Mouse (Mus musculus) olfactory bulb, adult 2 months (tissue): ENCODE results near the gene Nme3. TPM values are rescaled to one million over a fixed set of nuclear protein-coding genes. Genes with fewer than 3 reads are reported as not detected.

Experiments used
- H3K27ac ChIP-seq: fragments of 200-500 bp; 2 replicates; pipeline ENCODE4 v1.5.1; 2012; ENCODE audit warnings: low read depth, low read length; ENCODE audit not compliant: insufficient read depth
- H3K4me1 ChIP-seq: fragments of 200-500 bp; 2 replicates; pipeline ENCODE4 v1.6.1; 2012; ENCODE audit warnings: low read length; ENCODE audit not compliant: control insufficient read depth, insufficient read depth
- H3K4me3 ChIP-seq: fragments of 200-500 bp; 2 replicates; pipeline ENCODE4 v1.5.1; 2012; ENCODE audit warnings: mild to moderate bottlenecking, low read depth, low read length, moderate library complexity; ENCODE audit not compliant: insufficient read depth
- CTCF ChIP-seq: fragments of 200-500 bp; IDR thresholded peaks from 2 replicates; pipeline ENCODE4 v1.5.1; 2012; ENCODE audit warnings: low read depth, mild to moderate bottlenecking, low read length, moderate library complexity; ENCODE audit not compliant: insufficient read depth
- POLR2A ChIP-seq: fragments of 200-500 bp; IDR thresholded peaks from 2 replicates; pipeline ENCODE4 v1.6.1; 2012; ENCODE audit warnings: mild to moderate bottlenecking, low read depth, low read length, moderate library complexity; ENCODE audit not compliant: insufficient read depth
- WGBS: fragments of 180-500 bp; shearing (Covaris S2); methylation state at CpG from one replicate; pipeline ENCODE4 v1.1.7; 2018; 5-methylcytosine and 5-hydroxymethylcytosine counted together
- polyA plus RNA-seq: library from polyadenylated mRNA; stranded (reverse); fragments of >200 nt; gene quantifications from 2 replicates; pipeline ENCODE4 v1.2.4, GENCODE M21; 2012; ENCODE audit warnings: low replicate concordance; ENCODE audit not compliant: missing spikeins, insufficient read depth, insufficient read length

The Nme3 gene
- polyA plus RNA-seq, 1 experiment = not detected

GRCm38 (mm10) chr17:24887291-24888080 lies 8.8 kb upstream of the Nme3 start:
- H3K27ac ChIP-seq = 0 out of 2 replicates have a peak overlapping the region, but pooled peaks have one; percentile 41
- H3K4me1 ChIP-seq = peaks cover 21% of the 10 kb centered on the region
- WGBS = 58% methylated on average over 18 of the region's 18 CpGs
- TF ChIP-seq POLR2A = no peak
- no peak for TF ChIP-seq CTCF
- H3K4me3 ChIP-seq = peak overlapping the region; percentile 92

DNA sequence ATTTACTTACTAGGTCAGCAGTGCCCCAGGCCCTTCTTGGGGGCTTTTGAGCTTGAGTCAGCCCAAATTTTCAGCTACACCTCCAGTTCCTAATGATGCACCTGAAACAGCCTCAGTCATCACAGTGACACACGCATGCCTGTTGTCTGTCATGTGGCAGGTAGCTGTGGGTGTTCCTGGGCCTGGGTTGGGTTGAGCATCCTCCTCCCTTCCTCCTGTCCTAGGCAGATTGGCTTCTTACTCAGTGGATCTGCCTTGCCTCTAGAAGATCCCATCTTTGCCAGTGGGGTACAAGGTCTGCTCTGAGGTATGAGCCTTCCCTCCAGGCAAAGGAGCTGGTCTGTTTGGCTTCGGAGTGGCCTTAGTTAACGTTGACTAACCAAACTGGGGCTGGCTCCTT lies 7.4 kb upstream of the Nme3 start:
- 84% methylated on average over 3 of the region's 3 CpGs for WGBS
- peaks cover 31% of the 10 kb centered on the region for H3K4me1 ChIP-seq
- TF ChIP-seq CTCF (no peak), POLR2A (no peak)
- no peak overlapping the region for H3K27ac ChIP-seq
- H3K4me3 ChIP-seq = no peak overlapping the region

- WGBS = 84% methylated on average over 19 of the region's 19 CpGs
- Histone ChIP-seq H3K4me1 (peaks cover 30% of the 10 kb centered on the region), H3K27ac (no peak overlapping the region), H3K4me3 (no peak overlapping the region)
- no peak for TF ChIP-seq CTCF
Measured at GRCm38 (mm10) chr17:24890151-24891092, 5.9 kb upstream of the Nme3 start.

GRCm38 (mm10) chr17:24891321-24891720 lies 5.0 kb upstream of the Nme3 start:
- no peak overlapping the region for H3K27ac ChIP-seq
- H3K4me1 ChIP-seq = peaks cover 34% of the 10 kb centered on the region
- no peak overlapping the region for H3K4me3 ChIP-seq
- WGBS = 81% methylated on average over 13 of the region's 13 CpGs
- TF ChIP-seq POLR2A (no peak), CTCF (no peak)

- H3K4me1 ChIP-seq = peaks cover 37% of the 10 kb centered on the region
- TF ChIP-seq POLR2A (no peak), CTCF (no peak)
Measured at GRCm38 (mm10) chr17:24892785-24893184, 3.5 kb upstream of the Nme3 start.

GRCm38 (mm10) chr17:24893276-24893675 lies 3.0 kb upstream of the Nme3 start:
- 91% methylated on average over 2 of the region's 2 CpGs for WGBS
- Histone ChIP-seq H3K27ac (no peak overlapping the region), H3K4me1 (peaks cover 41% of the 10 kb centered on the region), H3K4me3 (no peak overlapping the region)
- no peak for TF ChIP-seq POLR2A
- TF ChIP-seq CTCF = no peak

More at GRCm38 (mm10) chr17:24892785-24893184, 3.5 kb upstream of the Nme3 start:
- WGBS = 63% methylated on average over 12 of the region's 12 CpGs
- no peak overlapping the region for H3K4me3 ChIP-seq
- H3K27ac ChIP-seq = no peak overlapping the region

- Histone ChIP-seq H3K27ac (peak overlapping the region; percentile 38; the same call in 1 of the 2 replicates), H3K4me1 (peaks cover 46% of the 10 kb centered on the region), H3K4me3 (peak overlapping the region; percentile 66)
- 0 out of 2 replicates have a peak, but pooled peaks have one; percentile 5 for TF ChIP-seq CTCF
- no peak; the same call in 1 of the 2 replicates for TF ChIP-seq POLR2A
- 9% methylated on average over 31 of the region's 31 CpGs for WGBS
Measured at GRCm38 (mm10) chr17:24894061-24894994, 2.0 kb upstream of the Nme3 start.

GRCm38 (mm10) chr17:24894995-24895547 lies 1.2 kb upstream of the Nme3 start, which contains the start of the genes Eme2 and Mrps34:
TSS of gene Eme2 (minus strand) at chr17:24895087.
TSS of gene Mrps34 (plus strand) at chr17:24895116.
- peaks cover 42% of the 10 kb centered on the region for H3K4me1 ChIP-seq
- under 1% methylated on average over 62 of the region's 62 CpGs for WGBS
- TF ChIP-seq CTCF (0 out of 2 replicates have a peak, but pooled peaks have one; percentile 2), POLR2A (peak; percentile 56; the same call in 1 of the 2 replicates)

More at GRCm38 (mm10) chr17:24894995-24895547, 1.2 kb upstream of the Nme3 start, which contains the start of the genes Eme2 and Mrps34:
- Histone ChIP-seq H3K4me3 (peak within 1 kb of the TSS; percentile 66), H3K27ac (peak within 1 kb of the TSS; percentile 38; the same call in 1 of the 2 replicates)
